ENCODE assay signal across 18 mouse cellular contexts in the genomic region with DNA sequence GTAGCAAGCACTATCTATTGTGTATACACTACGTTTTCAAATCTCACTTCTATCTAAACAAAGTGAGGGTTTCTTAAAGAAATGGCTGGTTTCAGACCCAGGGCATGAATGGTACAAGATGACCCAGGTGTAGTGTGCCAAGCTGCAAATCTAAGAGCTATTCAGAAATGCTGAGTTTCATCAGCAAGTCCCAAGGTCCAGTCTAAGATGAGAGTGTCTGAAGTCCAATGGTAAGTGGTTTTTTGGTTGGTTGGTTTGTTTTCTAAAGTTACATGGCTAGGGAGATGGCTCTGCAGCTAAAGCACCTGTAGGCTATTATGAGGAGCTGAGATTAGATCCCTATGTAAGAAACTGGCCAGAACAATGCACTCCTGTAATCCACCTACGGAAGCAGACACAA.
"Had no signal": no experiment of that assay in that cellular context is flagged by ENCODE, and none has a peak within 500 bp of the region (broad histone marks: within the 10 kb centered on the region; RNA-seq: fewer than 3 reads in every experiment).

No protein-coding gene starts in this region.

- ATAC-seq: intestine, postnatal 0 days; midbrain, embryonic 16.5 days had no signal

- DNase-seq: left cerebral cortex, postnatal 4 days; liver, embryonic 13.5 days; lung, adult 2 months; lung, postnatal 14 days; lung, postnatal 4 days; retina, postnatal 1 day; right cerebral cortex, postnatal 25 days; spleen, adult 18-20 months; thymus, postnatal 25 days had no signal

- H3K4me1 ChIP-seq: limb, embryonic 15.5 days; neural tube, embryonic 13.5 days; stomach, embryonic 15.5 days had no signal

- H3K27me3 ChIP-seq: hindbrain, embryonic 15.5 days; limb, embryonic 12.5 days; limb, embryonic 15.5 days; liver, embryonic 13.5 days; midbrain, embryonic 12.5 days; neural tube, embryonic 13.5 days; stomach, embryonic 15.5 days had no signal

- H3K4me3 ChIP-seq: hindbrain, embryonic 15.5 days; limb, embryonic 12.5 days; limb, embryonic 15.5 days; liver, embryonic 13.5 days; midbrain, embryonic 12.5 days; myocyte; neural tube, embryonic 13.5 days; stomach, embryonic 15.5 days had no signal

- H3K9me3 ChIP-seq: hindbrain, embryonic 15.5 days; limb, embryonic 12.5 days; limb, embryonic 15.5 days; liver, embryonic 13.5 days; midbrain, embryonic 12.5 days; neural tube, embryonic 13.5 days; stomach, embryonic 15.5 days had no signal

- H3K36me3 ChIP-seq: hindbrain, embryonic 15.5 days; limb, embryonic 12.5 days; limb, embryonic 15.5 days; liver, embryonic 13.5 days; midbrain, embryonic 12.5 days; neural tube, embryonic 13.5 days; stomach, embryonic 15.5 days had no signal

- H3K27ac ChIP-seq: hindbrain, embryonic 15.5 days; limb, embryonic 12.5 days; limb, embryonic 15.5 days; liver, embryonic 13.5 days; midbrain, embryonic 12.5 days; neural tube, embryonic 13.5 days; stomach, embryonic 15.5 days had no signal

- H3K9ac ChIP-seq: hindbrain, embryonic 15.5 days; limb, embryonic 12.5 days; limb, embryonic 15.5 days; liver, embryonic 13.5 days; midbrain, embryonic 12.5 days; neural tube, embryonic 13.5 days; stomach, embryonic 15.5 days had no signal

- H3K4me2 ChIP-seq: hindbrain, embryonic 15.5 days; limb, embryonic 12.5 days; limb, embryonic 15.5 days; liver, embryonic 13.5 days; midbrain, embryonic 12.5 days; neural tube, embryonic 13.5 days; stomach, embryonic 15.5 days had no signal
